In the genomic region with DNA sequence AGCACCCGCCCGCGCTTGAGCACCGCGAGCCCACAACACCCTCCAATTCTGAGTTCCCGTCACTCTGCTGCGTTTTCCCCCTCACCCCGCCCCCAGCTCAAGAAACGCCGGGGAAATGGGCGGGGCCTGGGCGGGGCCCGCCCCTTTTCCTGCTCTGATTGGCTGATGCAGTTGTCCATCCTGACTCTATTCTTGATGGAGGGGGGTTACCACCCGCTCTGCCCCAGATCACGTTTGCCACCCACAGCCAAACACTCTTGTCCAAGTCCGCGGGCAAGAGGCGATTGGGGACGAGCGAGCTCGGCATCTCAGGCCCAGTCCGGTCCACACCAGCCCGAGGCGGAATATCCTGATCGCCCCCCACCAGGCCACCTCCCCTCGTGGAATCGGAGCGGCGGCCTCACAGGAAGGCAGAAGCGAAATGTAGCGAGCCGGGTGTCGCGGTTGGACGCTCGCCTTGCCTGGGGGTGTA, we compare ENCODE assay signal across 8 mouse cellular contexts. TPM values are rescaled to one million over a fixed set of nuclear protein-coding genes. Genes with fewer than 3 reads are reported as not detected.
DNase-seq lines count a peak whose midpoint lies in the region; ATAC-seq lines count a peak whose summit lies in the region.

No protein-coding gene starts in this region.

- H3K4me3 ChIP-seq in heart, embryonic 14.5 days (ENCODE audit: control insufficient read depth in 1 of 2, insufficient read depth in 1 of 2, low read depth in 1 of 2, low read length in 2 of 2), result peak overlapping the region; percentile 75 to 91
- H3K4me3 ChIP-seq in liver, embryonic 13.5 days (replicated peaks), result peak overlapping the region; percentile 66
- peak overlapping the region; percentile 83 for H3K4me3 ChIP-seq in stomach, embryonic 16.5 days (replicated peaks; ENCODE audit: low read length)

- peak; percentile 70 for DNase-seq in c-Kit-negative CD71-positive TER-119-positive erythroid progenitor cells, embryonic 14.5 days (ENCODE audit: low read depth, low spot score)
- DNase-seq in fibroblast of lung, adult 2 months (ENCODE audit: low read depth), result peak; percentile 87
- DNase-seq in kidney, postnatal 14 days, result peak; percentile 97
- DNase-seq in liver, embryonic 13.5 days, result peak; percentile 83
- DNase-seq in neural tube, embryonic 10.5 days (ENCODE audit: extremely low spot score, low spot score), result peak; percentile 98

- peak overlapping the region; percentile 75 for H3K4me2 ChIP-seq in heart, embryonic 14.5 days (ENCODE audit: low read length)
- peak overlapping the region; percentile 92 for H3K4me2 ChIP-seq in liver, embryonic 13.5 days
- H3K4me2 ChIP-seq in stomach, embryonic 16.5 days (ENCODE audit: low read depth, low read length), result peak overlapping the region; percentile 68

- H3K36me3 ChIP-seq in heart, embryonic 14.5 days (ENCODE audit: control insufficient read depth, insufficient read depth, low read length), result peaks cover 19% of the 10 kb centered on the region
- H3K36me3 ChIP-seq in liver, embryonic 13.5 days, result no peaks in the 10 kb centered on the region
- H3K36me3 ChIP-seq in stomach, embryonic 16.5 days (ENCODE audit: control insufficient read depth, insufficient read depth, low read length), result no peaks in the 10 kb centered on the region

- ATAC-seq in CD4-positive, CD25-positive, alpha-beta regulatory T cell, adult 4 months, result peak; percentile 89
- peak; percentile 95 for ATAC-seq in heart, embryonic 14.5 days (ENCODE audit: insufficient number of reproducible peaks, insufficient read depth, low FRiP score, low read depth)
- ATAC-seq in liver, embryonic 13.5 days (ENCODE audit: low read depth), result peak; percentile 94
- peak; percentile 97 for ATAC-seq in stomach, embryonic 16.5 days (ENCODE audit: insufficient read depth, low FRiP score)

- H3K4me1 ChIP-seq in heart, embryonic 14.5 days (ENCODE audit: control insufficient read depth in 2 of 2, insufficient read depth in 2 of 2, low read length in 2 of 2), result peaks cover 6 to 16% of the 10 kb centered on the region in 2 experiments
- H3K4me1 ChIP-seq in liver, embryonic 13.5 days (replicated peaks), result peaks cover 20% of the 10 kb centered on the region
- peaks cover 13% of the 10 kb centered on the region; the same call in 1 of the 2 replicates for H3K4me1 ChIP-seq in stomach, embryonic 16.5 days (ENCODE audit: control insufficient read depth, insufficient read depth, low read length)

- H3K9me3 ChIP-seq in heart, embryonic 14.5 days (ENCODE audit: control insufficient read depth, low read length), result no peaks in the 10 kb centered on the region
- no peaks in the 10 kb centered on the region for H3K9me3 ChIP-seq in liver, embryonic 13.5 days (replicated peaks)
- H3K9me3 ChIP-seq in stomach, embryonic 16.5 days (replicated peaks; ENCODE audit: control insufficient read depth, low read length), result no peaks in the 10 kb centered on the region

- 0% methylated on average over 36 of the region's 36 CpGs for WGBS in heart, embryonic 14.5 days
- under 1% methylated on average over 35 of the region's 36 CpGs for WGBS in liver, embryonic 13.5 days (ENCODE audit: insufficient replicate concordance)
- 0% methylated on average over 36 of the region's 36 CpGs for WGBS in stomach, embryonic 16.5 days

- no peaks in the 10 kb centered on the region for H3K27me3 ChIP-seq in heart, embryonic 14.5 days (ENCODE audit: control insufficient read depth, insufficient read depth, low read length)
- peaks cover 8% of the 10 kb centered on the region; the same call in 1 of the 2 replicates for H3K27me3 ChIP-seq in liver, embryonic 13.5 days
- no peaks in the 10 kb centered on the region for H3K27me3 ChIP-seq in stomach, embryonic 16.5 days (ENCODE audit: control insufficient read depth, insufficient read depth, low read length)

- peak overlapping the region; percentile 50 to 82 for H3K27ac ChIP-seq in heart, embryonic 14.5 days (replicated peaks in 1 of 2; ENCODE audit: control insufficient read depth in 1 of 2, insufficient read depth in 1 of 2, low read depth in 2 of 2, low read length in 2 of 2)
- H3K27ac ChIP-seq in liver, embryonic 13.5 days, result no peak overlapping the region
- H3K27ac ChIP-seq in stomach, embryonic 16.5 days (ENCODE audit: low read length), result peak overlapping the region; percentile 86

- H3K9ac ChIP-seq in heart, embryonic 14.5 days (ENCODE audit: low read length), result peak overlapping the region; percentile 91
- peak overlapping the region; percentile 77 for H3K9ac ChIP-seq in liver, embryonic 13.5 days
- H3K9ac ChIP-seq in stomach, embryonic 16.5 days (ENCODE audit: low read length), result peak overlapping the region; percentile 87

RNA-seq across cellular contexts. Expression of a gene that starts 0.5 kb away (rescaled TPM):
- 10 to 100 TPM; 16.0 to 21.5 TPM for polyA plus RNA-seq in CD4-positive, CD25-positive, alpha-beta regulatory T cell, adult 4 months (2017; shearing (Covaris generic))
- 7.4 and 8.2 TPM in 2 replicates for polyA plus RNA-seq in heart, embryonic 14.5 days (2014; fragmentation: Nextera tagmentation; extraction: Ambion mirVana)
- polyA plus RNA-seq in liver, embryonic 13.5 days (2015; fragmentation: Nextera tagmentation; extraction: Ambion mirVana), result 1.1 and 1.3 TPM in 2 replicates
- polyA plus RNA-seq in stomach, embryonic 16.5 days (2015; fragmentation: Nextera tagmentation; extraction: Ambion mirVana), result 17.3 and 18.5 TPM in 2 replicates

RNA-seq across cellular contexts. Expression of a gene that starts 30.6 kb away (rescaled TPM):
- under 1 TPM in 1 of 2 experiments, not detected in 1; 0.05 TPM for polyA plus RNA-seq in CD4-positive, CD25-positive, alpha-beta regulatory T cell, adult 4 months (2017; shearing (Covaris generic))
- 2.1 and 2.2 TPM in 2 replicates for polyA plus RNA-seq in heart, embryonic 14.5 days (2014; fragmentation: Nextera tagmentation; extraction: Ambion mirVana)
- polyA plus RNA-seq in liver, embryonic 13.5 days (2015; fragmentation: Nextera tagmentation; extraction: Ambion mirVana), result 3.2 and 4.4 TPM in 2 replicates
- polyA plus RNA-seq in stomach, embryonic 16.5 days (2015; fragmentation: Nextera tagmentation; extraction: Ambion mirVana), result 2.7 and 3.1 TPM in 2 replicates

RNA-seq across cellular contexts. Expression of a gene that starts 39.2 kb away (rescaled TPM):
- polyA plus RNA-seq in CD4-positive, CD25-positive, alpha-beta regulatory T cell, adult 4 months (2017; shearing (Covaris generic)), result 10 to 100 TPM; 35.6 to 36.8 TPM
- 17.8 and 17.9 TPM in 2 replicates for polyA plus RNA-seq in heart, embryonic 14.5 days (2014; fragmentation: Nextera tagmentation; extraction: Ambion mirVana)
- 11.2 and 12.6 TPM in 2 replicates for polyA plus RNA-seq in liver, embryonic 13.5 days (2015; fragmentation: Nextera tagmentation; extraction: Ambion mirVana)
- 28.6 and 30.4 TPM in 2 replicates for polyA plus RNA-seq in stomach, embryonic 16.5 days (2015; fragmentation: Nextera tagmentation; extraction: Ambion mirVana)
